8 mouse cellular contexts compared by ENCODE assay signal in the genomic region with DNA sequence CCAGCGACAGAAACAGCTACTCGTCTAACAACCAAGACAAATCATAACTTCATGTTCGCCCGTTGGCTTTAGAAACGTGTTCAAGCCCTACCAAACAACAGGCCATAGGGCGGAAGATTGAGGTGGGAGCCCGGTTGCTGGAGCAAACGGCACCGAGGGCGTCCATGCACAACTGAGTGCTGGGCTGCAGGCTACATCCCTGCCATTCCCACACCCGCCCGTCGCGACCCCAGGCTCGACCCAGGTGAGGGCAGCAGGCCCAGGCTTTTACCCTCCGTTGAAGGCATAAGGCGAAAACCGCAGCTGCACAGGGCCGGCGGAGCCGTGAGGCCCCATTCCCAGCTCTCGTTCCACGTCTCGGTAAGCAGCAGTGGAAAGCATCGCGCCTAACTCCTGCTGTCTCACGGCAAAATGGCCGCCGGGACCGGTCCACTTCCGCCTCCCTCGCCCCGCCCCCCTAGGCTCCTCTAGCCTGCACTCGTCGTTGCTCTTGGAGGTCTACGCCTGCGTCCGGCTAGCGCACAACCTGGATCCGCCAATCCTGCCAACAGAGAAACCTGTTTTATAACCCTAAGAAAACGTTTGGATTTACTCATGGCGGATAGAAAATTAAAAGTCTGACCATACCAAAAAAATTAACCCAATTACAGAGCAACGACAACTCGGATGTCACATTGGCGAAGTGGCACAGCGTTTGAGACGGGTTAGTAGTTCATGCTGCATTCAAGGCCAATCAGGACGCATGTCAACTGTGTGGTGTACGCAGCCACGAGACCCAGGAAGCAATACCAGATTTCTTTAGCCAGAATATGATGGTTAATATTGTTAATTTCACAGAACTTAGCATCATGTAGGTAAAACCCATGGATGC. TPM values are rescaled to one million over a fixed set of nuclear protein-coding genes. Genes with fewer than 3 reads are reported as not detected.
DNase-seq lines count a peak whose midpoint lies in the region; ATAC-seq and TF ChIP-seq lines count a peak whose summit lies in the region.

No protein-coding gene starts in this region.

- H3K4me3 ChIP-seq in heart, embryonic 11.5 days (ENCODE audit: low read depth, low read length), result peak overlapping the region; percentile 92
- H3K4me3 ChIP-seq in kidney, embryonic 16.5 days (ENCODE audit: low read length), result peak overlapping the region; percentile 82
- H3K4me3 ChIP-seq in liver, adult 2 months (ENCODE audit: insufficient read depth, low read depth, low read length), result peak overlapping the region; percentile 86
- peak overlapping the region; percentile 87 for H3K4me3 ChIP-seq in myocyte

- H3K4me1 ChIP-seq in heart, embryonic 11.5 days (ENCODE audit: control insufficient read depth, insufficient read depth, low read length), result peaks cover 20% of the 10 kb centered on the region
- peaks cover 30% of the 10 kb centered on the region for H3K4me1 ChIP-seq in kidney, embryonic 16.5 days (ENCODE audit: insufficient read depth, low read length)
- peaks cover 3% of the 10 kb centered on the region; the same call in 1 of the 2 replicates for H3K4me1 ChIP-seq in liver, adult 2 months (ENCODE audit: control insufficient read depth, insufficient read depth, low read length)

- H3K9ac ChIP-seq in heart, embryonic 11.5 days (ENCODE audit: low read depth, low read length), result peak overlapping the region; percentile 88
- H3K9ac ChIP-seq in kidney, embryonic 16.5 days (replicated peaks; ENCODE audit: low read length), result peak overlapping the region; percentile 95
- peak overlapping the region; percentile 85 for H3K9ac ChIP-seq in liver, adult 2 months (ENCODE audit: low read depth, low read length)

- under 1% methylated on average over 50 of the region's 50 CpGs for WGBS in heart, embryonic 11.5 days (ENCODE audit: insufficient replicate concordance)
- under 1% methylated on average over 50 of the region's 50 CpGs for WGBS in kidney, embryonic 16.5 days
- under 1% methylated on average over 50 of the region's 50 CpGs for WGBS in liver, adult 2 months

- H3K27me3 ChIP-seq in heart, embryonic 11.5 days (ENCODE audit: control insufficient read depth, insufficient read depth, low read length), result no peaks in the 10 kb centered on the region
- H3K27me3 ChIP-seq in kidney, embryonic 16.5 days (ENCODE audit: insufficient read depth, low read length), result no peaks in the 10 kb centered on the region
- no peaks in the 10 kb centered on the region for H3K27me3 ChIP-seq in liver, adult 2 months (ENCODE audit: control insufficient read depth, insufficient read depth, low read length)
- no peaks in the 10 kb centered on the region for H3K27me3 ChIP-seq in myocyte (ENCODE audit: control insufficient read depth, insufficient read depth, insufficient read length)
- H3K27me3 ChIP-seq in splenic B cell, adult 2 months (ENCODE audit: control insufficient read depth, insufficient read depth, low read length, poor library complexity, severe bottlenecking), result no peaks in the 10 kb centered on the region

- peak; percentile 83; the same call in 1 of the 2 replicates for TF ChIP-seq POLR2A in liver, adult 2 months (IDR thresholded peaks at IDR 0.05; ENCODE audit: extremely low read depth, insufficient read depth, low read length)
- peak; percentile 74 for TF ChIP-seq POLR2A in myocyte (IDR thresholded peaks at IDR 0.05; ENCODE audit: insufficient read length, low read depth)

- ATAC-seq in erythroblast, adult 5-6 weeks (replicated peaks; ENCODE audit: low FRiP score, poor library complexity, severe bottlenecking), result peak; percentile 94
- peak; percentile 93 for ATAC-seq in heart, embryonic 11.5 days (replicated peaks; ENCODE audit: insufficient number of reproducible peaks, low FRiP score, low TSS enrichment)
- ATAC-seq in kidney, embryonic 16.5 days (ENCODE audit: low FRiP score, low TSS enrichment), result peak; percentile 96

- H3K79me2 ChIP-seq in liver, adult 2 months (ENCODE audit: control insufficient read depth, insufficient read depth, low read length), result peaks cover 13% of the 10 kb centered on the region; the same call in 1 of the 2 replicates
- peaks cover 65% of the 10 kb centered on the region for H3K79me2 ChIP-seq in myocyte (ENCODE audit: control insufficient read depth, insufficient read depth)

- peaks cover 7% of the 10 kb centered on the region for H3K36me3 ChIP-seq in heart, embryonic 11.5 days (ENCODE audit: control insufficient read depth, insufficient read depth, low read length)
- peaks cover 12% of the 10 kb centered on the region for H3K36me3 ChIP-seq in kidney, embryonic 16.5 days (ENCODE audit: insufficient read depth, low read length)
- H3K36me3 ChIP-seq in liver, adult 2 months (ENCODE audit: control insufficient read depth, insufficient read depth, low read length), result peaks cover 16% of the 10 kb centered on the region
- H3K36me3 ChIP-seq in myocyte (ENCODE audit: control insufficient read depth, insufficient read depth), result peaks cover 30% of the 10 kb centered on the region
- H3K36me3 ChIP-seq in splenic B cell, adult 2 months (ENCODE audit: control insufficient read depth, insufficient read depth, low read length, poor library complexity, severe bottlenecking), result peaks cover 3% of the 10 kb centered on the region; the same call in 1 of the 2 replicates

- peak overlapping the region; percentile 70 for H3ac ChIP-seq in myocyte (ENCODE audit: control insufficient read depth, insufficient read length)

- peak; percentile 95 to 96 for DNase-seq in B cell, adult 2 months
- peak; percentile 98 for DNase-seq in brain, adult 2 months (ENCODE audit: low read depth, low spot score)
- peak; percentile 81 for DNase-seq in liver, adult 2 months (ENCODE audit: extremely low read depth, low read depth, low spot score)
- DNase-seq in splenic B cell, adult 2 months (ENCODE audit: low read depth, low spot score), result peak; percentile 92

- peak overlapping the region; percentile 72 for H3K4me2 ChIP-seq in heart, embryonic 11.5 days
- peak overlapping the region; percentile 94 for H3K4me2 ChIP-seq in kidney, embryonic 16.5 days (replicated peaks; ENCODE audit: low read depth, low read length)
- H3K4me2 ChIP-seq in myocyte (ENCODE audit: low read depth), result peak overlapping the region; percentile 99

- TF ChIP-seq CTCF in liver, adult 2 months (IDR thresholded peaks at IDR 0.05; ENCODE audit: low read depth, low read length), result no peak

- H3K9me3 ChIP-seq in heart, embryonic 11.5 days (replicated peaks; ENCODE audit: control insufficient read depth, low read length), result no peaks in the 10 kb centered on the region
- H3K9me3 ChIP-seq in kidney, embryonic 16.5 days (ENCODE audit: low read length), result no peaks in the 10 kb centered on the region

- peak overlapping the region; percentile 90 for H3K27ac ChIP-seq in heart, embryonic 11.5 days (ENCODE audit: low read depth, low read length)
- peak overlapping the region; percentile 97 for H3K27ac ChIP-seq in kidney, embryonic 16.5 days (ENCODE audit: low read length)
- peak overlapping the region; percentile 78 for H3K27ac ChIP-seq in liver, adult 2 months (replicated peaks; ENCODE audit: insufficient read depth, low read depth, low read length)

TF ChIP-seq in myocyte, 11 proteins besides CTCF, POLR2A, EP300 and RAD21:
- TF ChIP-seq MAX (IDR thresholded peaks at IDR 0.05; ENCODE audit: low read depth) (no peak), POLR2AphosphoS2 (IDR thresholded peaks at IDR 0.05; ENCODE audit: insufficient read length, low read depth) (peak; percentile 85)

RNA-seq across cellular contexts. Expression of a gene that starts 1.4 kb away (rescaled TPM):
- 49.4 and 56.0 TPM in 2 replicates for total RNA-seq in erythroblast, adult 5-6 weeks (2015; ENCODE audit: low replicate concordance)
- 54.1 and 59.2 TPM in 2 replicates for total RNA-seq in erythroblast, adult 5-6 weeks (2017; ENCODE audit: low replicate concordance)
- polyA plus RNA-seq in heart, embryonic 11.5 days (2014; fragmentation: Nextera tagmentation; extraction: Ambion mirVana), result 223 and 233 TPM in 2 replicates
- 258 and 270 TPM in 2 replicates for polyA plus RNA-seq in kidney, embryonic 16.5 days (2015; fragmentation: Nextera tagmentation; extraction: Ambion mirVana)
- total RNA-seq in liver, adult 2 months (2014; rRNA removed), result 212 and 260 TPM in 2 replicates
- 71.2 and 87.0 TPM in 2 replicates for polyA plus RNA-seq in liver, adult 2 months (2012; rRNA removed)
- polyA plus RNA-seq in myocyte (2012; fragmentation: generic; extraction: Trizol), result 220 TPM

RNA-seq across cellular contexts. Expression of a gene that starts 1.6 kb away (rescaled TPM):
- 44.5 and 61.7 TPM in 2 replicates for total RNA-seq in erythroblast, adult 5-6 weeks (2015; ENCODE audit: low replicate concordance)
- 15.3 and 33.3 TPM in 2 replicates for total RNA-seq in erythroblast, adult 5-6 weeks (2017; ENCODE audit: low replicate concordance)
- 31.7 and 40.0 TPM in 2 replicates for polyA plus RNA-seq in heart, embryonic 11.5 days (2014; fragmentation: Nextera tagmentation; extraction: Ambion mirVana)
- 52.5 and 58.1 TPM in 2 replicates for polyA plus RNA-seq in kidney, embryonic 16.5 days (2015; fragmentation: Nextera tagmentation; extraction: Ambion mirVana)
- 4.9 and 5.5 TPM in 2 replicates for total RNA-seq in liver, adult 2 months (2014; rRNA removed)
- polyA plus RNA-seq in liver, adult 2 months (2012; rRNA removed), result 20.0 and 25.5 TPM in 2 replicates
- 12.2 TPM for polyA plus RNA-seq in myocyte (2012; fragmentation: generic; extraction: Trizol)

RNA-seq across cellular contexts. Expression of a gene that starts 29.0 kb away (rescaled TPM):
- total RNA-seq in erythroblast, adult 5-6 weeks (2015; ENCODE audit: low replicate concordance), result 5.8 and 9.2 TPM in 2 replicates
- total RNA-seq in erythroblast, adult 5-6 weeks (2017; ENCODE audit: low replicate concordance), result 9.6 and 14.7 TPM in 2 replicates
- 30.1 and 33.4 TPM in 2 replicates for polyA plus RNA-seq in heart, embryonic 11.5 days (2014; fragmentation: Nextera tagmentation; extraction: Ambion mirVana)
- polyA plus RNA-seq in kidney, embryonic 16.5 days (2015; fragmentation: Nextera tagmentation; extraction: Ambion mirVana), result 44.5 and 45.4 TPM in 2 replicates
- total RNA-seq in liver, adult 2 months (2014; rRNA removed), result 25.9 and 32.9 TPM in 2 replicates
- polyA plus RNA-seq in liver, adult 2 months (2012; rRNA removed), result 20.8 and 25.1 TPM in 2 replicates
- 43.4 TPM for polyA plus RNA-seq in myocyte (2012; fragmentation: generic; extraction: Trizol)

Comparison
In these comparisons a context has a peak if more than half of its experiments do, and no peak if none do; other contexts are left out.
1. Peak in every context shown above with its lines: DNase-seq, ATAC-seq, H3K4me3 ChIP-seq and H3K27ac ChIP-seq.